Mouse (Mus musculus) spleen, adult 12 weeks (tissue): ENCODE data around the gene Olfr1188.
"Not testable (repeated sequence)": the region's sequence is repeated elsewhere in the genome, so short reads cannot be mapped to it uniquely, and the experiment has no call there.

Experiments used
- DNase-seq: peaks from one replicate; pipeline ENCODE4 v3.0.0; 2022; ENCODE audit warnings: low spot score

Gene Olfr1188

DNA sequence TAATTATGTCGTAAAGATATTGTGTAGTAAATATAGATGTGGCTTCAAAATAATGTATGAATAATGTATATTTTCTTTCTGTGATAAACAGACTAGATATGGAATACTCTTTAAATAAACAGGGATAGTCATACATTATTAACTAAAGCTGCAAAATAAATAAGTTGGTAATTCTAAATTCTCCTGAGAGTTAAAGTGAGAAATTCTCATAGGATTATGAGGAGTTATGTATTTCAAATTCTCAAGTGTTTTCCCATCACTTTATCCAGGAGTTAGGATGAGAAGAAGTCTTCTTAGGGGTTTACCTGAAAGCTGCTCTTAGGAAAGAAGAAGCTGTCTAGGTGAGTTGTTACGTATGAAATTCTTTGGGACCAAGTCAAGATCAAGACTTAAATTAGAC lies at the start of gene Olfr1188:
TSS of gene Olfr1188 (plus strand) at position 301 of the 400 bp plus-strand sequence.
- DNase-seq, result no peak

- DNase-seq, result no peak
Measured at GRCm38 (mm10) chr2:88518251-88518650, 38.5 kb upstream of the Olfr1188 start, which contains the start of gene Olfr1186. Gene Olfr1186, plus strand, starts transcription at chr2:88518551.

- DNase-seq, result no peak
Measured at GRCm38 (mm10) chr2:88525720-88526119, 31.0 kb upstream of the Olfr1188 start.

- not testable (repeated sequence) for DNase-seq
Measured at GRCm38 (mm10) chr2:88572696-88573095, 16.0 kb downstream of the Olfr1188 start.

DNA sequence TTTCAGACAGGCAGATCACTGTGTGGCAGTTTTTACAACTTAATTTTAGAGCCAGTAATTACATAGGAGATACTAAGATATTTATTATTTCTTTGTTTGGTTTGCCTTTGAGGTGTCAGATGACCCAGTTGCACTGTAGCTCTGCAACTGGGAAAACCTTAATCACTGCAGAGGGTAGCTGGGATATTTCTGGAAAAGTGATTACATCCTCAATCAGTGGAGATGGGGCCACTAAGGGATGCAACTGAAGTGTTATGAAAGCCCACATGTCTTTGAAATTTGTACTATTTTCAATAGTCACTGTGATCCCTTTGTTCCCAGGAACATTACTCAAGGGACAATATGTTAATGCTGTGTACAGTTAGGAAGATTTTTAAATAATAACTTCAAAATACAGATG lies 29.4 kb downstream of the Olfr1188 start, which contains the start of gene Olfr1189:
TSS of gene Olfr1189 (plus strand) at position 301 of the 400 bp plus-strand sequence.
- DNase-seq, result no peak
